Mouse (Mus musculus): ENCODE results near the gene Zfp784. TPM values are rescaled to one million over a fixed set of nuclear protein-coding genes. Genes with fewer than 3 reads are reported as not detected.
A peak's percentile ranks its signal among the peaks of the same experiment; 100 is the strongest.

The Zfp784 gene
- polyA plus RNA-seq, 1 experiment: 1.5 TPM

- Histone ChIP-seq H3K36me3 (ENCODE audit: control insufficient read depth, insufficient read depth) (no peaks in the 10 kb centered on the region), H3ac (ENCODE audit: control insufficient read depth, insufficient read length) (no peak overlapping the region), H3K27me3 (ENCODE audit: control insufficient read depth, insufficient read depth, insufficient read length) (no peaks in the 10 kb centered on the region), H3K4me2 (ENCODE audit: low read depth) (no peak overlapping the region), H3K4me3 (no peak overlapping the region), H3K79me2 (ENCODE audit: control insufficient read depth, insufficient read depth) (peaks cover 6% of the 10 kb centered on the region)
- no peak for TF ChIP-seq CEBPB (IDR thresholded peaks at IDR 0.05; ENCODE audit: insufficient read depth, poor library complexity, severe bottlenecking)
- TF ChIP-seq POLR2AphosphoS2 (IDR thresholded peaks at IDR 0.05; ENCODE audit: insufficient read length, low read depth): no peak
- TF ChIP-seq MAX (IDR thresholded peaks at IDR 0.05; ENCODE audit: low read depth): no peak
- no peak for TF ChIP-seq TCF12 (IDR thresholded peaks at IDR 0.05; ENCODE audit: insufficient read depth, poor library complexity, severe bottlenecking)
- no peak for TF ChIP-seq E2F4 (IDR thresholded peaks at IDR 0.05; ENCODE audit: insufficient read depth)
- TF ChIP-seq MYOD1 (IDR thresholded peaks at IDR 0.05; ENCODE audit: control insufficient read depth in 1 of 3, insufficient read length in 2 of 3, low read depth in 2 of 3): no peak
- TF ChIP-seq MYOG (IDR thresholded peaks at IDR 0.05; ENCODE audit: control insufficient read depth in 1 of 3, insufficient read depth in 1 of 3, insufficient read length in 2 of 3, low read depth in 2 of 3): no peak
- no peak for TF ChIP-seq POLR2A (IDR thresholded peaks at IDR 0.05; ENCODE audit: insufficient read length, low read depth)
- no peak for TF ChIP-seq SRF (IDR thresholded peaks at IDR 0.05; ENCODE audit: control insufficient read depth, insufficient read length, low read depth)
Observed at GRCm38 (mm10) chr7:5047313-5047712, 9.1 kb upstream of the Zfp784 start.

- H3ac ChIP-seq (ENCODE audit: control insufficient read depth, insufficient read length): no peak overlapping the region
- H3K36me3 ChIP-seq (ENCODE audit: control insufficient read depth, insufficient read depth): no peaks in the 10 kb centered on the region
- no peak overlapping the region for H3K4me2 ChIP-seq (ENCODE audit: low read depth)
- no peaks in the 10 kb centered on the region for H3K27me3 ChIP-seq (ENCODE audit: control insufficient read depth, insufficient read depth, insufficient read length)
- H3K79me2 ChIP-seq (ENCODE audit: control insufficient read depth, insufficient read depth): no peaks in the 10 kb centered on the region
- no peak overlapping the region for H3K4me3 ChIP-seq
- TF ChIP-seq TCF3 (IDR thresholded peaks at IDR 0.05; ENCODE audit: insufficient read length, low read depth): no peak
- no peak for TF ChIP-seq POLR2A (IDR thresholded peaks at IDR 0.05; ENCODE audit: insufficient read length, low read depth)
- no peak for TF ChIP-seq REST (IDR thresholded peaks at IDR 0.05; ENCODE audit: insufficient read depth, insufficient read length)
- no peak for TF ChIP-seq MAX (IDR thresholded peaks at IDR 0.05; ENCODE audit: low read depth)
- TF ChIP-seq SRF (IDR thresholded peaks at IDR 0.05; ENCODE audit: control insufficient read depth, insufficient read length, low read depth): no peak
- TF ChIP-seq CEBPB (IDR thresholded peaks at IDR 0.05; ENCODE audit: insufficient read depth, poor library complexity, severe bottlenecking): no peak
- TF ChIP-seq USF1 (IDR thresholded peaks at IDR 0.05; ENCODE audit: low read depth): no peak
Observed at GRCm38 (mm10) chr7:5046112-5046511, 7.9 kb upstream of the Zfp784 start.

GRCm38 (mm10) chr7:5044981-5045380 is 6.7 kb upstream of the Zfp784 start:
- H3K27me3 ChIP-seq (ENCODE audit: control insufficient read depth, insufficient read depth, insufficient read length): no peaks in the 10 kb centered on the region
- no peaks in the 10 kb centered on the region for H3K79me2 ChIP-seq (ENCODE audit: control insufficient read depth, insufficient read depth)
- no peaks in the 10 kb centered on the region for H3K36me3 ChIP-seq (ENCODE audit: control insufficient read depth, insufficient read depth)
- TF ChIP-seq TCF12 (IDR thresholded peaks at IDR 0.05; ENCODE audit: insufficient read depth, poor library complexity, severe bottlenecking) (no peak), TCF3 (IDR thresholded peaks at IDR 0.05; ENCODE audit: insufficient read length, low read depth) (no peak), REST (IDR thresholded peaks at IDR 0.05; ENCODE audit: insufficient read depth, insufficient read length) (no peak), MAX (IDR thresholded peaks at IDR 0.05; ENCODE audit: low read depth) (no peak), MYOG (IDR thresholded peaks at IDR 0.05; ENCODE audit: control insufficient read depth in 1 of 3, insufficient read depth in 1 of 3, insufficient read length in 2 of 3, low read depth in 2 of 3) (no peak), POLR2AphosphoS2 (IDR thresholded peaks at IDR 0.05; ENCODE audit: insufficient read length, low read depth) (no peak)
- H3K4me2 ChIP-seq (ENCODE audit: low read depth): no peak overlapping the region
- no peak overlapping the region for H3K4me3 ChIP-seq
- no peak overlapping the region for H3ac ChIP-seq (ENCODE audit: control insufficient read depth, insufficient read length)

- Histone ChIP-seq H3K27me3 (ENCODE audit: control insufficient read depth, insufficient read depth, insufficient read length) (no peaks in the 10 kb centered on the region), H3K4me2 (ENCODE audit: low read depth) (peak overlapping the region; percentile 76), H3K36me3 (ENCODE audit: control insufficient read depth, insufficient read depth) (peaks cover 5% of the 10 kb centered on the region), H3ac (ENCODE audit: control insufficient read depth, insufficient read length) (peak overlapping the region; percentile 52), H3K4me3 (peak overlapping the region; percentile 62), H3K79me2 (ENCODE audit: control insufficient read depth, insufficient read depth) (no peaks in the 10 kb centered on the region)
- TF ChIP-seq TCF3 (IDR thresholded peaks at IDR 0.05; ENCODE audit: insufficient read length, low read depth): no peak
- no peak for TF ChIP-seq MYOG (IDR thresholded peaks at IDR 0.05; ENCODE audit: control insufficient read depth in 1 of 3, insufficient read depth in 1 of 3, insufficient read length in 2 of 3, low read depth in 2 of 3)
- TF ChIP-seq USF1 (IDR thresholded peaks at IDR 0.05; ENCODE audit: low read depth): no peak
- no peak for TF ChIP-seq TCF12 (IDR thresholded peaks at IDR 0.05; ENCODE audit: insufficient read depth, poor library complexity, severe bottlenecking)
- no peak for TF ChIP-seq E2F4 (IDR thresholded peaks at IDR 0.05; ENCODE audit: insufficient read depth)
- TF ChIP-seq REST (IDR thresholded peaks at IDR 0.05; ENCODE audit: insufficient read depth, insufficient read length): no peak
- no peak for TF ChIP-seq POLR2AphosphoS2 (IDR thresholded peaks at IDR 0.05; ENCODE audit: insufficient read length, low read depth)
- no peak for TF ChIP-seq MYOD1 (IDR thresholded peaks at IDR 0.05; ENCODE audit: control insufficient read depth in 1 of 3, insufficient read length in 2 of 3, low read depth in 2 of 3)
- TF ChIP-seq POLR2A (IDR thresholded peaks at IDR 0.05; ENCODE audit: insufficient read length, low read depth): no peak
Observed at GRCm38 (mm10) chr7:5038940-5039339, 694 bp upstream of the Zfp784 start.

- Histone ChIP-seq H3ac (ENCODE audit: control insufficient read depth, insufficient read length) (peak overlapping the region; percentile 52), H3K79me2 (ENCODE audit: control insufficient read depth, insufficient read depth) (no peaks in the 10 kb centered on the region), H3K27me3 (ENCODE audit: control insufficient read depth, insufficient read depth, insufficient read length) (no peaks in the 10 kb centered on the region), H3K36me3 (ENCODE audit: control insufficient read depth, insufficient read depth) (peaks cover 12% of the 10 kb centered on the region), H3K4me2 (ENCODE audit: low read depth) (peak overlapping the region; percentile 50), H3K4me3 (peak overlapping the region; percentile 62)
- TF ChIP-seq TCF3 (IDR thresholded peaks at IDR 0.05; ENCODE audit: insufficient read length, low read depth): no peak
- TF ChIP-seq TCF12 (IDR thresholded peaks at IDR 0.05; ENCODE audit: insufficient read depth, poor library complexity, severe bottlenecking): no peak
- no peak for TF ChIP-seq MYOG (IDR thresholded peaks at IDR 0.05; ENCODE audit: control insufficient read depth in 1 of 3, insufficient read depth in 1 of 3, insufficient read length in 2 of 3, low read depth in 2 of 3)
- TF ChIP-seq CEBPB (IDR thresholded peaks at IDR 0.05; ENCODE audit: insufficient read depth, poor library complexity, severe bottlenecking): no peak
Observed at GRCm38 (mm10) chr7:5037467-5037866, 779 bp downstream of the Zfp784 start.

Data from myocyte (in vitro differentiated cells).